Mouse (Mus musculus) CH12.LX (cell line): ENCODE data around the gene Ptbp3.

Experiments used
- BHLHE40 ChIP-seq: IDR thresholded peaks from 2 replicates; pipeline ENCODE4 v1.6.1; 2011; ENCODE audit warnings: mild to moderate bottlenecking, low read depth, low read length, improper control_type of control experiment
- CTCF ChIP-seq, 2 experiments: IDR thresholded peaks in 1 of 2; conservative IDR thresholded peaks in 1 of 2; 2 replicates each; pipeline ENCODE4 v1.5.1; 2011 to 2012; ENCODE audit warnings: low read depth in 2 of 2, low read length in 2 of 2, improper control_type of control experiment in 1 of 2, inconsistent platforms in 1 of 2, mild to moderate bottlenecking in 1 of 2, moderate library complexity in 1 of 2
- EP300 ChIP-seq: IDR thresholded peaks from 2 replicates; pipeline ENCODE4 v1.6.1; 2011; ENCODE audit warnings: low read length, improper control_type of control experiment
- JUND ChIP-seq: conservative IDR thresholded peaks from 2 replicates; pipeline ENCODE4 v1.6.1; 2011; ENCODE audit warnings: low read depth, low read length, improper control_type of control experiment
- KAT2A ChIP-seq: IDR thresholded peaks from 2 replicates; pipeline ENCODE4 v1.6.1; 2012; ENCODE audit warnings: low read length, improper control_type of control experiment, inconsistent platforms; ENCODE audit not compliant: insufficient replicate concordance
- MAZ ChIP-seq: IDR thresholded peaks from 2 replicates; pipeline ENCODE4 v1.6.1; 2012; ENCODE audit warnings: low read depth, mild to moderate bottlenecking, inconsistent platforms, low read length, improper control_type of control experiment, moderate library complexity
- MYC ChIP-seq: IDR thresholded peaks from 2 replicates; pipeline ENCODE4 v1.6.1; 2011; ENCODE audit warnings: low read depth, mild to moderate bottlenecking, improper control_type of control experiment, low read length
- NRF1 ChIP-seq: IDR thresholded peaks from 2 replicates; pipeline ENCODE4 v1.6.1; 2014; ENCODE audit warnings: low read depth, mild to moderate bottlenecking, inconsistent platforms, low read length, improper control_type of control experiment, moderate library complexity
- POLR2A ChIP-seq: IDR thresholded peaks from 2 replicates; pipeline ENCODE4 v1.6.1; 2011; ENCODE audit warnings: low read depth, mild to moderate bottlenecking, improper control_type of control experiment, low read length
- RCOR1 ChIP-seq: conservative IDR thresholded peaks from 2 replicates; pipeline ENCODE4 v1.6.1; 2012; ENCODE audit warnings: low read depth, mild to moderate bottlenecking, inconsistent platforms, low read length, improper control_type of control experiment
- TCF12 ChIP-seq: IDR thresholded peaks from 2 replicates; pipeline ENCODE4 v1.6.1; 2014; ENCODE audit warnings: low read depth, mild to moderate bottlenecking, inconsistent platforms, low read length, improper control_type of control experiment
- UBTF ChIP-seq: IDR thresholded peaks from 2 replicates; pipeline ENCODE4 v1.6.1; 2012; ENCODE audit warnings: low read depth, mild to moderate bottlenecking, inconsistent platforms, low read length, improper control_type of control experiment, moderate library complexity
- ZKSCAN1 ChIP-seq: IDR thresholded peaks from 2 replicates; pipeline ENCODE4 v1.6.1; 2012; ENCODE audit warnings: low read depth, inconsistent platforms, low read length, improper control_type of control experiment, borderline replicate concordance

DNA sequence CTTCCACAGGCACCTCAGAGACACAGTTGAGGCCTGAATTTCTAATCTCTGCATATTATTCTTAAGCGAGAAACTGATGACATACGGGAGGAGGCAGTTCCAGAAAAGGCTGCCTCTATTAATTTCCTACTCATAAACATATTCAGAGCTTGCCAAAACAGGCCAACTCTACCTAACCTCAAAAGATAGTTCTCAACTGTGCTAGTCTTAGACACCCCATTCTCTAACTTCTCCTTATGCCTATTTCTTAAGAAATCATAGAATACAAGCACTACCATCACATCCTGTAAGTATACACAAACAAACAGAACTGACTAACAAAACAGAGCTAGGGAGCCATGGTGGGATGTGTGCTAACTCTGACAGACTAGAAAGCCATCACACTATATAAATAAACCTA lies 4.5 kb downstream of the Ptbp3 start:
- TF ChIP-seq CTCF (conservative IDR thresholded peaks at IDR 0.05 in 1 of 2, IDR thresholded peaks at IDR 0.05 in 1 of 2; ENCODE audit: low read depth in 2 of 2, low read length in 2 of 2) (no peak), TCF12 (no peak), KAT2A (no peak), NRF1 (no peak), EP300 (no peak), POLR2A (no peak), JUND (no peak), UBTF (no peak), BHLHE40 (no peak), MAZ (no peak), ZKSCAN1 (no peak), MYC (no peak), RCOR1 (no peak)
